Mouse (Mus musculus): ENCODE results near the gene Kcnq1. TPM values are rescaled to one million over a fixed set of nuclear protein-coding genes. Genes with fewer than 3 reads are reported as not detected.
A peak's percentile ranks its signal among the peaks of the same experiment; 100 is the strongest.

Gene Kcnq1
- polyA plus RNA-seq, 1 experiment, result not detected

GRCm38 (mm10) chr7:143138789-143139188, 32.6 kb downstream of the Kcnq1 start:
- TF ChIP-seq CTCF (IDR thresholded peaks at IDR 0.05; ENCODE audit: control insufficient read depth, insufficient read depth, insufficient read length) (peak; percentile 42), MYOG (IDR thresholded peaks at IDR 0.05; ENCODE audit: control insufficient read depth, extremely low read depth, insufficient read length) (no peak), FOSL1 (IDR thresholded peaks at IDR 0.05; ENCODE audit: insufficient read depth, low read length, poor library complexity, severe bottlenecking) (no peak), MAX (IDR thresholded peaks at IDR 0.05) (no peak)

GRCm38 (mm10) chr7:143139932-143140331, 33.8 kb downstream of the Kcnq1 start:
- no peaks in the 10 kb centered on the region for H3K27me3 ChIP-seq (ENCODE audit: control insufficient read depth, insufficient read depth, insufficient read length)
- H3K79me2 ChIP-seq (ENCODE audit: control insufficient read depth, insufficient read depth), result no peaks in the 10 kb centered on the region
- H3K36me3 ChIP-seq (ENCODE audit: control insufficient read depth, insufficient read depth), result no peaks in the 10 kb centered on the region
- TF ChIP-seq USF1 (IDR thresholded peaks at IDR 0.05; ENCODE audit: low read depth) (no peak), CEBPB (IDR thresholded peaks at IDR 0.05; ENCODE audit: low read depth) (no peak), MYOD1 (IDR thresholded peaks at IDR 0.05; ENCODE audit: control insufficient read depth, insufficient read length, low read depth) (no peak), MAX (IDR thresholded peaks at IDR 0.05) (no peak), MYOG (IDR thresholded peaks at IDR 0.05; ENCODE audit: control insufficient read depth, extremely low read depth, insufficient read length) (no peak), FOSL1 (IDR thresholded peaks at IDR 0.05; ENCODE audit: insufficient read depth, low read length, poor library complexity, severe bottlenecking) (no peak), CTCF (IDR thresholded peaks at IDR 0.05; ENCODE audit: control insufficient read depth, insufficient read depth, insufficient read length) (no peak)
- H3K4me3 ChIP-seq (ENCODE audit: insufficient read depth, poor library complexity, severe bottlenecking), result no peak overlapping the region
- H3ac ChIP-seq (ENCODE audit: control insufficient read depth, insufficient read length, low read depth), result no peak overlapping the region
- H3K79me3 ChIP-seq (ENCODE audit: low read depth), result no peaks in the 10 kb centered on the region

More at GRCm38 (mm10) chr7:143138789-143139188, 32.6 kb downstream of the Kcnq1 start:
- Histone ChIP-seq H3ac (ENCODE audit: control insufficient read depth, insufficient read length, low read depth) (no peak overlapping the region), H3K4me3 (ENCODE audit: insufficient read depth, poor library complexity, severe bottlenecking) (no peak overlapping the region), H3K79me3 (ENCODE audit: low read depth) (no peaks in the 10 kb centered on the region), H3K36me3 (ENCODE audit: control insufficient read depth, insufficient read depth) (no peaks in the 10 kb centered on the region), H3K79me2 (ENCODE audit: control insufficient read depth, insufficient read depth) (no peaks in the 10 kb centered on the region), H3K27me3 (ENCODE audit: control insufficient read depth, insufficient read depth, insufficient read length) (no peaks in the 10 kb centered on the region)

- no peaks in the 10 kb centered on the region for H3K79me2 ChIP-seq (ENCODE audit: control insufficient read depth, insufficient read depth)
- no peak for TF ChIP-seq USF1 (IDR thresholded peaks at IDR 0.05; ENCODE audit: low read depth)
- TF ChIP-seq CTCF (IDR thresholded peaks at IDR 0.05; ENCODE audit: control insufficient read depth, insufficient read depth, insufficient read length), result no peak
- TF ChIP-seq MYOG (IDR thresholded peaks at IDR 0.05; ENCODE audit: control insufficient read depth, extremely low read depth, insufficient read length), result no peak
- TF ChIP-seq CEBPB (IDR thresholded peaks at IDR 0.05; ENCODE audit: low read depth), result no peak
- no peak for TF ChIP-seq MYOD1 (IDR thresholded peaks at IDR 0.05; ENCODE audit: control insufficient read depth, insufficient read length, low read depth)
- TF ChIP-seq MAX (IDR thresholded peaks at IDR 0.05), result no peak
- no peak for TF ChIP-seq FOSL1 (IDR thresholded peaks at IDR 0.05; ENCODE audit: insufficient read depth, low read length, poor library complexity, severe bottlenecking)
- H3K4me3 ChIP-seq (ENCODE audit: insufficient read depth, poor library complexity, severe bottlenecking), result no peak overlapping the region
- H3K27me3 ChIP-seq (ENCODE audit: control insufficient read depth, insufficient read depth, insufficient read length), result peaks cover 6% of the 10 kb centered on the region
- no peak overlapping the region for H3ac ChIP-seq (ENCODE audit: control insufficient read depth, insufficient read length, low read depth)
- H3K36me3 ChIP-seq (ENCODE audit: control insufficient read depth, insufficient read depth), result no peaks in the 10 kb centered on the region
- no peaks in the 10 kb centered on the region for H3K79me3 ChIP-seq (ENCODE audit: low read depth)
Observed at GRCm38 (mm10) chr7:143142680-143143079, 36.5 kb downstream of the Kcnq1 start.

- Histone ChIP-seq H3K36me3 (ENCODE audit: control insufficient read depth, insufficient read depth) (no peaks in the 10 kb centered on the region), H3K27me3 (ENCODE audit: control insufficient read depth, insufficient read depth, insufficient read length) (peaks cover 11% of the 10 kb centered on the region), H3K79me3 (ENCODE audit: low read depth) (no peaks in the 10 kb centered on the region), H3K4me3 (ENCODE audit: insufficient read depth, poor library complexity, severe bottlenecking) (no peak overlapping the region), H3ac (ENCODE audit: control insufficient read depth, insufficient read length, low read depth) (no peak overlapping the region), H3K79me2 (ENCODE audit: control insufficient read depth, insufficient read depth) (no peaks in the 10 kb centered on the region)
- TF ChIP-seq MYOG (IDR thresholded peaks at IDR 0.05; ENCODE audit: control insufficient read depth, extremely low read depth, insufficient read length), result no peak
- no peak for TF ChIP-seq CEBPB (IDR thresholded peaks at IDR 0.05; ENCODE audit: low read depth)
- no peak for TF ChIP-seq FOSL1 (IDR thresholded peaks at IDR 0.05; ENCODE audit: insufficient read depth, low read length, poor library complexity, severe bottlenecking)
- no peak for TF ChIP-seq MYOD1 (IDR thresholded peaks at IDR 0.05; ENCODE audit: control insufficient read depth, insufficient read length, low read depth)
- no peak for TF ChIP-seq USF1 (IDR thresholded peaks at IDR 0.05; ENCODE audit: low read depth)
- TF ChIP-seq MAX (IDR thresholded peaks at IDR 0.05), result no peak
Observed at GRCm38 (mm10) chr7:143147015-143147414, 40.9 kb downstream of the Kcnq1 start.

- no peak overlapping the region for H3ac ChIP-seq (ENCODE audit: control insufficient read depth, insufficient read length, low read depth)
- no peaks in the 10 kb centered on the region for H3K79me2 ChIP-seq (ENCODE audit: control insufficient read depth, insufficient read depth)
- H3K79me3 ChIP-seq (ENCODE audit: low read depth), result no peaks in the 10 kb centered on the region
- no peaks in the 10 kb centered on the region for H3K36me3 ChIP-seq (ENCODE audit: control insufficient read depth, insufficient read depth)
- H3K4me3 ChIP-seq (ENCODE audit: insufficient read depth, poor library complexity, severe bottlenecking), result no peak overlapping the region
- no peak for TF ChIP-seq FOSL1 (IDR thresholded peaks at IDR 0.05; ENCODE audit: insufficient read depth, low read length, poor library complexity, severe bottlenecking)
- TF ChIP-seq CTCF (IDR thresholded peaks at IDR 0.05; ENCODE audit: control insufficient read depth, insufficient read depth, insufficient read length), result peak; percentile 3
- peaks cover 5% of the 10 kb centered on the region for H3K27me3 ChIP-seq (ENCODE audit: control insufficient read depth, insufficient read depth, insufficient read length)
Observed at GRCm38 (mm10) chr7:143151171-143151570, 45.0 kb downstream of the Kcnq1 start.

GRCm38 (mm10) chr7:143152350-143152749, 46.2 kb downstream of the Kcnq1 start:
- TF ChIP-seq FOSL1 (IDR thresholded peaks at IDR 0.05; ENCODE audit: insufficient read depth, low read length, poor library complexity, severe bottlenecking) (no peak), CEBPB (IDR thresholded peaks at IDR 0.05; ENCODE audit: low read depth) (no peak), MYOG (IDR thresholded peaks at IDR 0.05; ENCODE audit: control insufficient read depth, extremely low read depth, insufficient read length) (no peak), USF1 (IDR thresholded peaks at IDR 0.05; ENCODE audit: low read depth) (no peak), MYOD1 (IDR thresholded peaks at IDR 0.05; ENCODE audit: control insufficient read depth, insufficient read length, low read depth) (no peak), MAX (IDR thresholded peaks at IDR 0.05) (no peak), CTCF (IDR thresholded peaks at IDR 0.05; ENCODE audit: control insufficient read depth, insufficient read depth, insufficient read length) (no peak)
- no peak overlapping the region for H3K4me3 ChIP-seq (ENCODE audit: insufficient read depth, poor library complexity, severe bottlenecking)
- H3K79me3 ChIP-seq (ENCODE audit: low read depth), result no peaks in the 10 kb centered on the region
- H3K27me3 ChIP-seq (ENCODE audit: control insufficient read depth, insufficient read depth, insufficient read length), result peaks cover 4% of the 10 kb centered on the region
- no peaks in the 10 kb centered on the region for H3K36me3 ChIP-seq (ENCODE audit: control insufficient read depth, insufficient read depth)
- H3K79me2 ChIP-seq (ENCODE audit: control insufficient read depth, insufficient read depth), result no peaks in the 10 kb centered on the region
- no peak overlapping the region for H3ac ChIP-seq (ENCODE audit: control insufficient read depth, insufficient read length, low read depth)

Measured in C2C12 (cell line).